Mouse (Mus musculus) testis, postnatal 14 days (tissue): ENCODE measurements around the gene Smok2a.
"Not testable (repeated sequence)": the region's sequence is repeated elsewhere in the genome, so short reads cannot be mapped to it uniquely, and the experiment has no call there.

Experiments used
- DNase-seq: peaks from one replicate; pipeline ENCODE4 v3.0.0; 2021; ENCODE audit warnings: low spot score

Gene Smok2a

GRCm38 (mm10) chr17:13220888-13221287, at the start of gene Smok2a:
TSS of gene Smok2a (plus strand) at chr17:13221188.
- DNase-seq, result no peak

- not testable (repeated sequence) for DNase-seq
Measured at GRCm38 (mm10) chr17:13173578-13173977, 47.4 kb upstream of the Smok2a start.

- DNase-seq, result not testable (repeated sequence)
Measured at GRCm38 (mm10) chr17:13174029-13174428, 47.0 kb upstream of the Smok2a start.

GRCm38 (mm10) chr17:13175609-13176008, 45.4 kb upstream of the Smok2a start:
- DNase-seq, result not testable (repeated sequence)

GRCm38 (mm10) chr17:13177796-13178195, 43.2 kb upstream of the Smok2a start:
- DNase-seq, result not testable (repeated sequence)

GRCm38 (mm10) chr17:13179021-13179420, 42.0 kb upstream of the Smok2a start:
- DNase-seq, result not testable (repeated sequence)

- DNase-seq, result not testable (repeated sequence)
Measured at GRCm38 (mm10) chr17:13180491-13180890, 40.5 kb upstream of the Smok2a start.

GRCm38 (mm10) chr17:13182712-13183111, 38.3 kb upstream of the Smok2a start:
- not testable (repeated sequence) for DNase-seq

- not testable (repeated sequence) for DNase-seq
Measured at GRCm38 (mm10) chr17:13184514-13184913, 36.5 kb upstream of the Smok2a start.

- not testable (repeated sequence) for DNase-seq
Measured at GRCm38 (mm10) chr17:13186541-13186940, 34.4 kb upstream of the Smok2a start.

GRCm38 (mm10) chr17:13187621-13188020, 33.4 kb upstream of the Smok2a start:
- DNase-seq, result not testable (repeated sequence)

- DNase-seq, result not testable (repeated sequence)
Measured at GRCm38 (mm10) chr17:13188846-13189245, 32.1 kb upstream of the Smok2a start.

GRCm38 (mm10) chr17:13190836-13191583, 30.0 kb upstream of the Smok2a start:
- not testable (repeated sequence) for DNase-seq

- not testable (repeated sequence) for DNase-seq
Measured at GRCm38 (mm10) chr17:13196486-13196885, 24.5 kb upstream of the Smok2a start.

GRCm38 (mm10) chr17:13198812-13199211, 22.2 kb upstream of the Smok2a start:
- DNase-seq, result not testable (repeated sequence)

- DNase-seq, result not testable (repeated sequence)
Measured at GRCm38 (mm10) chr17:13199880-13200409, 21.0 kb upstream of the Smok2a start.

- DNase-seq, result not testable (repeated sequence)
Measured at GRCm38 (mm10) chr17:13201551-13201950, 19.4 kb upstream of the Smok2a start.

GRCm38 (mm10) chr17:13202453-13203107, 18.4 kb upstream of the Smok2a start:
- DNase-seq, result not testable (repeated sequence)

- not testable (repeated sequence) for DNase-seq
Measured at GRCm38 (mm10) chr17:13205247-13205646, 15.7 kb upstream of the Smok2a start.

- DNase-seq, result no peak
Measured at GRCm38 (mm10) chr17:13206491-13206890, 14.5 kb upstream of the Smok2a start.

GRCm38 (mm10) chr17:13208460-13208859, 12.5 kb upstream of the Smok2a start:
- not testable (repeated sequence) for DNase-seq

GRCm38 (mm10) chr17:13212136-13212850, 8.7 kb upstream of the Smok2a start:
- no peak for DNase-seq
